Mouse (Mus musculus): ENCODE data around the gene Pla2g4d.

Pla2g4d gene

GRCm38 (mm10) chr2:120288995-120289394 lies at the start of gene Pla2g4d:
Pla2g4d (minus strand) TSS chr2:120289197.
- no peak for DNase-seq (ENCODE audit: low spot score in 2 of 2)

DNA sequence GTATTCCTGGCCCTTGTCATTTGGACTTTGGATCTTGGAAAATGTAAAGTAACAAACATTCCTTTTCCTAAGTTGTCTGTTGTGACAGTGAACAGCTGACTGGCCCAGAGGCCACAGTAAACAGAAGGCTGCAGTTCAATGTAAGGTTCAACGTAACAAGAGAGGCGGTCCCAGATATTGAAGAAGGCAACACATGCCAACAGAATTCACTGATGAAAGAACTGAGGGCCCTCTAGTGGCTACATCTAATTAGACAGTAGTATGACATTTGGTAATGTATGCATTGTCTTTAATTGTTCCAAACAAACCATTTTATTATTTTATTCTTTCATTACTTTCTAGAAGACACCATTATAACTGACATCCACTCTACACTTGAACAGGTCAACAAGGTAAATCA lies 48.9 kb upstream of the Pla2g4d start:
- DNase-seq (ENCODE audit: low spot score in 2 of 2): no peak

- no peak for DNase-seq (ENCODE audit: low spot score in 2 of 2)
Measured at GRCm38 (mm10) chr2:120331575-120331974, 42.6 kb upstream of the Pla2g4d start.

DNA sequence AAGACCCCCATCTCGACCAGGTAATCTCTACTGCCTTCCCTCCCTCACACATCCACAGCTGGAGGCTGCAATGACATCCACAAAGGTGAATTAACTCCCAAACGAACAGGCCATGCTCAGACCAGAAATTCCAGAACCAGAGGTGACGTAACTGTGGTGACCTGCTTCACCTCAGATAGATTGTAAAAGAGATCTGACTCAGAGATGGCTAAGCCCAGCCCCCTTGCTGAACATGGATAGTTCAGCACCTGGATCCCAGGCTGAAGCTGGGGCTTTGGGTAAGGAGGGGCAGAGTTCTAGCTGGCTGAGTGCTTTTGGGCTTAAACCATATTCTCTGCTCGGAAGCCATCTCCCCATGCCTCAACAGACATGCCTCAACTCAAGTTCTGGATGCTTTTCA lies 26.1 kb upstream of the Pla2g4d start:
- peak; percentile 31 to 42 for DNase-seq (ENCODE audit: low spot score in 2 of 2)

GRCm38 (mm10) chr2:120314487-120314886 lies 25.5 kb upstream of the Pla2g4d start:
- DNase-seq (ENCODE audit: low spot score in 2 of 2): no peak

DNA sequence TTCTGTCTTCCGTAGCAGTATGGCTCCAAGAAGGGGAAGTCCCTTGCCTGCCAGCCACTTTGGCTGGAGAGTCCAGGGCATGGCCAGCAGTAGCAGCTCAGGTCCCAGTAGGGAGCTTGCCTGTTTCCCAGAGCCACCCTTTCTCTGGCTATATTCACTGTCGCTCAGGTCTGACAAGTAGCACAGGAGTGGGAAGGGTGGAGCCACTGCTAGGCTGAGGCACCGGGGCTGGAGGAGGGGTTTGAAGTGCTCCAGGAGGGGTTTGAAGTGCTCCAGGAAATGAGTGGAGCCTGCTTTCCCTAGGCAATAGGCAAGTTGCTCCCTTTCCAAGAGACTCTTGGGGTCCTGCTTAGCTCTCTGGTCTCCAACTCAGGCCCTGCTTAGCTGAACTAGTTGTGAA lies 25.0 kb upstream of the Pla2g4d start, which contains the start of gene Pla2g4f:
TSS of gene Pla2g4f (minus strand) at position 190 of the 400 bp plus-strand sequence.
- DNase-seq (ENCODE audit: low spot score in 2 of 2): no peak

DNA sequence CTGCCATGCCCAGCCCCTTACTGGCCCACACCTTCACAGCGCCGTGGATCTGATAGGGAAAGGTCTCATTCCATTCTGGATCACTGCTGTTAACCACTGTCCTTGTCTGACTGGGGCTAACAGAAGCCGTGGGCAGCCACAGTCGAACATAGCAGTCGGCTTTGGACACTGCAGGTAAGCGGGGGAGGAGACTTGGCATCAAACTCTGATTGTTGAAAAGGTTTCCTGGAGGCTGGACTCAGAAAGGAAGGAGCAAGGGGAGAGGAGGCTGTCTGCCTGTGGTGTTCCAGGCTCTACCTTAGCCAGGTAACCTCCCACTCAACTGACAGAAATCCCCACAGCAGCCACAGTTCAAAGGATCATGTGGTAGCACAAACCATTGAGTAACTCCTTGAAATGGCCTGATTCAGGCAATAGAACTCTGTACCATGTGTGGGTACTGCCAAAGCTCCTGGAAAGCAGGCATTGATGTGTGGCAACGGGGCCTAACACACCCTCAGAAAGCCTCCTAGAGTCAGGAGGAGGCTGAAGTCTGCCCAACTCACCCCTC lies 23.4 kb upstream of the Pla2g4d start:
- no peak for DNase-seq (ENCODE audit: low spot score in 2 of 2)

DNA sequence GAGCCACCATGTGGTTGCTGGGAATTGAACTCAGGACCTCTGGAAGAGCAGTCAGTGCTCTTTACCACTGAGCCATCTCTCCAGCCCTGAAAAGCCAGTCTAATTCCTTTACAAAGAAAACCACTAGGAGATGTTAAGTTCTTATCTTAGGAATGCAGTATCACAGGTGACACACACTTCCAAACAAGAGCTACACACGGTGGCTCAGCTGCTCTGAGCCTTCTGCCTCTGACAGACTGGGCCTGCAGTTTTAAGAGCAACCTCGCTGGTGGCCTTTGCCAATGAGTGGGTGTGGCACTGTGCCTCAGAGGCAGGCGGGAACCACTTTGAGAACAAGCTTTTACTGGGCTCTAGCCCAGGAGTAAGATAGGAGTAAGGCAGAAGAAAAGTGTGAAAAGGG lies 15.1 kb upstream of the Pla2g4d start:
- DNase-seq (ENCODE audit: low spot score in 2 of 2): peak in 1 of 2 experiments; percentile 10

DNA sequence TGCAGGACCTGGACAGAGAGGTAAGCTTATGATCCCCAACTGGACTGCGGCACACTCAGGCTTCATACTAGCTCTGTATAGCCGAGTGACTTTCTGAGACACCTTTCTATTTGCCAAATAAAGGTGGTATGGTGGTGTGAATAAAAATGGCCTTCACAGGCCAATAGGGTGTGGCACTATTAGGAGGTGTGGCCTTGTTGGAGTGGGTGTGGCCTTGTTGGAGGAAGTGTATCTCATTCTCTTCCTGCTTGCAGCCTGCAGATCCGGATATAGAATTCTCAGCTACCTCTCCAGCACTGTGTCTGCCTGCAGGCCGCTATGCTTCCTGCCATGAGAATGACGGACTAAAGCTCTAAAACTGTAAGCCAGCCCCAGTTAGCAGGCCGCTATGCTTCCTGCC lies 12.1 kb upstream of the Pla2g4d start:
- no peak for DNase-seq (ENCODE audit: low spot score in 2 of 2)

DNA sequence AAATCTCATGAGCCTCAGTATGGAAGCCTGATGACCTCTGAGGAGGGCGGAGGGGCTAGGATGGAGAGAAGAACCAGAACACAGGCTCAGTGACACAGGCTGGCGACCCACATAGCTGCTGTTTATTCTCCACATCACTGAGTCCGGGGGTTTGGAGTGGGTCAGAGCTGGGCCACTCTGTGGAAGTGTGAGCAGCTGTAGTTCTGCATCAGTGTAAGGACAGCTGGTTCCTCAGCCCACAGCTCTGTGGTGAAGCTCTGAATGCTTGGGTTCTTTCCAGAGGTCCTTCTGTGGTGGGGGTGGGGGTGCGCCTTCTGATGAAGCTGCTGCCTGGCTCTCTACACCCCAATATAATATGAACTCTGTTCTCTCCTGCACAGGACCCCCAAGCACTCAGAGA lies 10.9 kb upstream of the Pla2g4d start:
- DNase-seq (ENCODE audit: low spot score in 2 of 2): no peak

- no peak for DNase-seq (ENCODE audit: low spot score in 2 of 2)
Measured at GRCm38 (mm10) chr2:120296160-120296559, 7.2 kb upstream of the Pla2g4d start.

DNA sequence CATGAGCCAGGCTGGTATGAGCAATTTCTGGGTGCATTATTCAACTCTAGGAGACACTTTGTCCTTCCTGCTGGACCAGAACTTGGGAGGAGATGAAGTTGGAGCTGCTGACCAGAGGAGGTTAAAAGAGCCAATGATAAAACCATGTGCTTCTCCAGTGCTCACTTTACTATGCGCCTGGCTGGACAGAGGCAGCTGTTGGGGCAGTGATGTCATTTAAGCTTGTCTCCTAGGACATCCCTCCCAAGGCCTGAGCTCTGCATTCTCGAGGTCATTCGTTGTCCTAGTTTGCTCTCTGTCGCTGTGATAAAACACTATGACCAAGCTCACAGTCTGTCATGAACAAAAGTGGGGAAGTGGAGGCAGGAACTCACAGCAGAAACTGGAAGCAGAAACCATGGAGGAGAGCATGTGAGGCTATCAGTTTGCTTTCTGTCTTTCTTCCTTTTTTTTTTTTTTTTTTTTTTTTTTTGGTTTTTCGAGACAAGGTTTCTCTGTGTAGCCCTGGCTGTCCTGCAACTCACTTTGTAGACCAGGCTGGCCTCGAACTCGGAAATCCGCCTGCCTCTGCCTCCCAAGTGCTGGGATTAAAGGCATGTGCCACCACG lies 2.6 kb upstream of the Pla2g4d start:
- no peak for DNase-seq (ENCODE audit: low spot score in 2 of 2)

DNA sequence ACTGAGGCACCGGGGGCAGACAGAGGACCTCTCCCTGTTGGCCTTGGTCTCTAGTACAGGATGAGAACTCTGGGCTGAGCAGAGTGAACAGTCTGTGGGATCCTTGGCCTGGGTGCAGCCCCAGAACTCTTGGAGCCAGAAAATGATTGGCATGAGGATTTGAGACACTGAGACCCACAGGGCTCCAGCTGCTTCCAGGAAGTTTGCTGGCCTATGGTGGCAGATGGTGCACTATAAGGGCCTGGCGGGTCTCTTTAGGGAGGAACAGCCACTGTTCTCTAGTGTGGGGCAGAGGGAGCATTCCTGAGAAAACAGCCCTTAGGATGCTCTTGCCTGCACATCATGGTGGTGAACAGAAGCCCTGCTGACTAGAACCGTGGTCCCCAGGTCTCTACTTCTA lies 596 bp downstream of the Pla2g4d start:
- no peak for DNase-seq (ENCODE audit: low spot score in 2 of 2)

- no peak for DNase-seq (ENCODE audit: low spot score in 2 of 2)
Measured at GRCm38 (mm10) chr2:120285639-120286038, 3.4 kb downstream of the Pla2g4d start.

DNA sequence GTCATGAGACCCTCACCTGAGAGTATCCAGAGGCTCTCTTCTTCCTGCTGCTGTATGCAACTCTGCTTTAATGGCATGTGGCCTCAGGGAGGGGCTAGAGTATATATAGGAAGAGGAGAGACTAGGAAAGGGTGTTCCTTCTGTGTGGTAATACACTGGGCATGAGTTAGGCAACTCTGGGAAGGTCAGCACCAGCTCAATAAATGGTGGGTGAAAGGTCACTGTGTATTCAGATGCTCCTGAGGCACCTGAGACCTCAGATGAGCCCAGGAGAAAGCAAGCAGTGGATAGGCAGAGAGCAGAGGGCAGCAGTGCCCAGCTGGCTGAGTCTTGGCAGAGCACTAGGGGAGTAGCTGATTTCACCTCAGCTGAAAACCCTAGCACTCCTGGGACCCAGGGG lies 4.3 kb downstream of the Pla2g4d start:
- DNase-seq (ENCODE audit: low spot score in 2 of 2): no peak

- no peak for DNase-seq (ENCODE audit: low spot score in 2 of 2)
Measured at GRCm38 (mm10) chr2:120284094-120284493, 4.9 kb downstream of the Pla2g4d start.

DNA sequence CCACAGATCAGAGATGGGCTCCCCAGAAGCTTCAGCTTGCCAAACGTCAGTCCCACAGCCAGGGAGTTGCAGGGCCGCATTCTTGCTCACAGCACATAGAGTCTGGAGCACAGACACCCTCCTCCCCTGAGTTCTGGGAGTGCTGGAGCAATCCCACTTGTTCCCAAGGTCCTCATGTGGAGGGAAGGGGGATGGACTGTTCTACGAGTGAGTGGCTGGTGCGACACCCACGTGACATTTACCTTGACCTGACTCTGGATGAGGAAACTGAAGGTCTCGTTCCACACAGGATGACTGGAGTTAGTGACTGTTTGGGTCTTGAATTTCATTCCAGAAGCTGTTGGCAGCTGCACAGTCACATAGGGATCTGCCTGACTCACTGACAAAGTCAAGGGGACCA lies 5.4 kb downstream of the Pla2g4d start:
- DNase-seq (ENCODE audit: low spot score in 2 of 2): no peak

DNA sequence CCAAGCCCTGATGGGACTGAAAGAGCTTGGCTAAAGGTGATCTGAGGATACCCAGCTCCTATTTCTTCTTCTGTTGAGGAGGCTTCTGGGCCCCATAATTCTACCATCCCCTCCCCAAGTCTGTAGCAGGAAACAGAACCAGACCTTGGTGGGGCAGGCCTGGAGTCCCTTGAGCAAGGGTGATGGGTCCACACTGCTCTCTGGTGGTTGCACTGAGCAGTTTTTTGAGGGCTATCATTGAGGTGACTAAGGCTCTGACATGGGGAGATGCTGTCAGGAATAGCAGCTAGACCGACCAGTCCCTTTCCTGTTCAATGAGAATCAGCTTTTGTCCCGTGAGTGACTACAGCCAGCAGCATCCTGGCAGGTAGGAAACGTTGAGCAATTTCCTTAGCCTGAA lies 7.8 kb downstream of the Pla2g4d start:
- DNase-seq (ENCODE audit: low spot score in 2 of 2): no peak

DNA sequence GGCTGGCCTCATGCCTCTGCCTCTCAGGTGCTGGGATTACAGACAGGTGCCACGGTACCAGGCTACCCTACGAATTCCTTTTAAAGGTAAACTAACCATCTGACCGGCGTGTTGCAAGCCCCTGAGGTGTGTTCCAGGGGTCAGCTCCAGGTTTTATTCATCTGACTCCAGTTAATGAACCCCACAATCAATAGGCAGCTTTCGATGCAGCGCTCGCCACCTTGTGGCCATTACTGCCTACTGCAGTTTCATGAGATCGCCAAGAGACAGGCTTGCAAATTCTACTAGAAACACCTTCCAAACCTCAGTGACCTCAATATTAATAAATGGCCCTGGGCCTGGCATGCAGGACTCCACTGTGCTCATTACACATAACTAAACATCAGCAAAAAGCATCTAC lies 9.0 kb downstream of the Pla2g4d start:
- peak; percentile 13 to 46 for DNase-seq (ENCODE audit: low spot score in 2 of 2)

DNA sequence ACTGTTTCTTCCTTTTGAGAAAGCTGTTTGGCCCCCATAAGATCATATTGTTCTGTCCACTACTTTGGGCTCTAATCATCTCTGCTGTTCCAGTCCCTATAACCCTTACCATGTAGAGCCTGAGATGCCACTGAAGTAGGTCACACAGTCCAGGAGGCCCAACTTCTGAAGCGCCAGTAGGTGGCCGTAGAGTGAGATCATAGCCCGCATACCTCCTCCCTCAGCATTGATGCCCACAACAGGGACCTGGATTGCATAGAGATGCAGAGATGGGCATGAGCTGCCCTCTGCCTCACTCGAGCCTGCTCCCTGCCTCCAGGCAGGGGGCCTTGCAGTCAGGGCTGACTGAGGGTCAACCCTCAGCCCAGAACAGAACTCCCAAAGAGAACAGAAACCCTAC lies 12.0 kb downstream of the Pla2g4d start:
- no peak for DNase-seq (ENCODE audit: low spot score in 2 of 2)

GRCm38 (mm10) chr2:120268635-120269034 lies 20.4 kb downstream of the Pla2g4d start:
- DNase-seq (ENCODE audit: low spot score in 2 of 2): no peak

GRCm38 (mm10) chr2:120265523-120265922 lies 23.5 kb downstream of the Pla2g4d start:
- DNase-seq (ENCODE audit: low spot score in 2 of 2): no peak

- no peak for DNase-seq (ENCODE audit: low spot score in 2 of 2)
Measured at GRCm38 (mm10) chr2:120264858-120265257, 24.1 kb downstream of the Pla2g4d start.

DNA sequence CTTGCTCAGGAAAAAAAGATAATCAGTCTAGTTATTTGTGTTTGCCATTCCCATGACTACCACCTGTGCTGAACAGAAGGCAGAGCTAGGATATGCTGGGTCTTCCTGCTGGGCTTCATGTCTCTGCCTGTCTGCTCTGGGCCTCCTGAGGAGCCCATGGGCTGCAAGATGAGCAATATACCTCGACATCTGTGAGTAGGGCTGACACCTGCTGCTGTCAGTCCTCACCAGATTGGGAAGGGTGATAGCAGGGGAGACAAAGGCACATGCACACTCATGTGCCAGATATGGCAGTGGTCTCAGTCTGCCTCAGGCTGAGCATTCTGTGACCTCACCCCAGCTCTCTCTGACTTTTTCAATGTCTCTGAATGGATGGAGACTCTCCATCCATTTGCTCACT lies 26.1 kb downstream of the Pla2g4d start:
- DNase-seq (ENCODE audit: low spot score in 2 of 2): no peak
